Mouse (Mus musculus): ENCODE results near the gene Pbx1.

- no peak for TF ChIP-seq CTCF (IDR thresholded peaks at IDR 0.05; ENCODE audit: low read depth)
- no peak for TF ChIP-seq EP300 (IDR thresholded peaks at IDR 0.05; ENCODE audit: low read depth)
Observed at GRCm38 (mm10) chr1:168416729-168417437, 15.2 kb downstream of the Pbx1 start.
